Mouse (Mus musculus): ENCODE data around the gene Cacnb3. TPM values are rescaled to one million over a fixed set of nuclear protein-coding genes. Genes with fewer than 3 reads are reported as not detected.

Cacnb3 gene
- total RNA-seq, 2 experiments from 2014 or later, result 267 to 278 TPM

DNA sequence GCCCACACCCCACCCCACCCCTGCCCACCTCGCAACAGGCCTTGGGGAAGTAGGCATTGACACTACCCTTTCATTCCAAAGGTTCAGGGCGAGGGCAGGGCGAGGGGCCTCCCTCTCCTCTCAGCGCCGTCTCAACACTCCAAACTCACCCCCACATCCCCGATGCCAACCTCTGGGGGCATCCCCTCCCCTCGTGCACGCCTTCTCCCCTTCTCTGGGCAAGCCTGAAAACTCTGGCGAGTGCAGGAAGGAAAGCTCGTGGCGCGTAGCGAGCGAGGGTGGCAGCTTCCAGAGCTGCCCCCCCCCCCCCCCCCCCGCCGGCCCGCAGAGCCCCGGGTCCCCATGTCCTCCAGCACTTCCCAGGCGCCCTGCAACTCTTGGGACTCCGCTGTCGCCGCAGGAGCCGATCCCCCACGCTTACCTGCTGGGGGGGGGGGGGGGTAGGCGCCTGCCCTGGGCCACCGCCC lies 21.8 kb upstream of the Cacnb3 start:
- DNase-seq (ENCODE audit: low spot score in 2 of 2), result no peak

DNA sequence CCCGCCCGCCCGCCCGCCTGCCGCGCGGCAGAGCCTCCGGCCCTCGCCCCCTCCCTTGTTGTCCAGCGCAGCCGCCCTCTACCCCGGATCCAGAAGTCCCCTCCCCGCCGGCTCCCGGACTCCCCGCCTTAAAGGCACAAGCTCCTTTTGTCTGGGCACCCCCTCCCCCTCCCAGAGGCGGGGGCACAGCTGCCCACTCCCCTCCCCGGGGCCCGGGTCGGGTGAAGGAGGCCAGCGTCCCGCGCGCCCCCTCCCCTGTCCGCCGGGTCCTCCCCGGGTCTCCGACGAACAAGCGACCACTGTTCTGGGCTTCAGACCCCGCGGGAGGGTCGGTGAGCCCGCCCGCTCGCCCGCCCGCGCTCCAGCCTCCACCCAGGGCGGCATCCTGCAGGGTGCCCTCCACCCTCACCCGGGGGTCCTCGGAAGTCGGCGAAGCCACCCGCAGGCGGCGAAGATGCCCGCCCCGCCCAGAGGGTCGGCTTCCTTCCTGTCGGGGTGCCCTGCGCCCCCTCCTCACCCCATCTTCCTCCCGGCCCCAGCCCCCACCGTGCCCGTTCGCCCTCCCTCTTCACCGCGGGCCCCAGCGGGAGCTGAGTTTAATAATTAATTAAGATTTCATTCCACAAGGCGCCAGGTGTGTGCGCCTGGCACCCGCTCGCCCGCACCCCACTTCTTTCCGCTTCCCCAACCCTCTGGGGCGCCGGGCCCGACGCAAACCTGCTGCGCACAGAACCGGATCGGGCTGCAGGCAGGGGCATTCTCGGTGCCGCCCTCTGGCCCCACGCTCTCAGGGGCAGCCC lies 21.1 kb upstream of the Cacnb3 start, which contains the start of gene Adcy6:
TSS of gene Adcy6 (minus strand) at position 746 of the 800 bp plus-strand sequence.
- DNase-seq (ENCODE audit: low spot score in 2 of 2), result peak; percentile 64 to 77

DNA sequence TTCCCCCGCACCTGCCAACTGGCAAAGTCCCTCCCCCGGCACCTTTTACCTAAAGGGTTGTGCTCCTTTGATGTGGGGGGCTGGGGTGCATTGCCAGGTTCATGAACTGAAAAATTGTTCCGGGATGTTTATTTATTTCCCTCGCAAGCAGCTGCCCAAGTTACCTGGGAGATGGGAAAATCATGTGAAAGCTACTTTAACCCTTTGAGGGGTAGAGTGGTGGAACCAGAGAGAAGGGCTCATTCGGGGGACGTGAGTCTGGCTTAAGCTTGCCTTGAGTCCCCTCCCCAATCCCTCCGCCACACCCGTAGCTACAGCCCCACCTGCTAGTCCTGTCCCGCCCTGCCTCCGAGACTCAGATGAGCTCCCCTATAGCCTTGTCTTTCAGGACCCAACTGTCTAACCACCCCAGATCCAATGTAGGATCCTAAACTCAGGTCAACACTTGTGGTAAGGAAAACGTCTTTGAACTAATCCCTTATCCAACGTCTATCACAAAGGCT lies 20.5 kb upstream of the Cacnb3 start:
- DNase-seq (ENCODE audit: low spot score in 2 of 2), result no peak

DNA sequence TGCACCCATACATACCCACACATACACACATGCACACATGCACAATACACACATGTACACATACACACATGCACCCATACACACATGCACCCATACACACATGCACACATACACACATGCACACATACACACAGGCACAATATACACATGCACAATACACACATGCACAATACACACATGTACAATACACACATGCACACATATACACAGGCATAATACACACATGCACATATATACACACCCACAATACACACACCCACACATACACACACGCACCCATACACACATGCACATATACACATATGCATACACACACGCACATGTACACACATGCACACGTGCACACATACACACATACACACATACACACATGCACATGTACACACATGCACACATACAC lies 18.4 kb upstream of the Cacnb3 start:
- DNase-seq (ENCODE audit: low spot score in 2 of 2), result no peak

DNA sequence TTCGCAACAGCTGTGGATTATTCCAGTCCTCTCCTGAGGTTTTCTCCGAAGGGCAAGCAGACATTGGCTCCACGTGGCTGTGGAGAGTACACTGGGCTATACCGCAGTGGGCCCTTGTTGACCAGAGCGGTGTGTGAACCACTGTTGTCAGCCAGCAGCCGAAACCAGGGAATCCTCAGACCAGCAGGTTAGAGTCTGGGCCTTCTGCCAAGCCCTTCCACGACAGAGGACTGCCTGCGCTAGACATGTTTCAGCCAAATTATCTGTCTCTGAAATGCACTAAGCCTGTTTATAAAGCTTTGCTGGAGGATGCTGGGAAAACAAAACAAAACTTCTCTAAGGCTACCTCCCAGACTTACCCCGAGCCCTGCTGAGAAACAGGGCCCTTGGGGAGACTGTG lies 16.1 kb upstream of the Cacnb3 start:
- DNase-seq (ENCODE audit: low spot score in 2 of 2), result no peak

DNA sequence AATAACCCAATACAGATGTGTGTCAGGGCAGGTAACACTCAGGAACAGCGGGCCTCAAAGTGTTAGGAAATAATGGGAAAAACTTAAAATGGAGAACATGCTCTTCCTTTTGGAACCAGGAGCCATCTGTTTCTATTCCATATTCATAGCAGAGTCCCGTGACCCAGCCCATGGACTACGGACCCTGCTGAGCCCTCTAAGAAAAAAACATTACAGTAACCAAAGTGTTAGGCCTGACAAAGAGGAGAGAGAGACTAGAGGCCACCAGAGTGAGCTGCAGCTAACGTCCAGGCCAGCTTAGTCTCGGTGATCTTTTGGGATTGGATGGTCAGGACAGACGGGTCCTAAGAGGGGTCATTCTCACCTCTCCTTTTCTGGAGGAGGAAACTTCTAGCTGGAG lies 15.7 kb upstream of the Cacnb3 start:
- DNase-seq (ENCODE audit: low spot score in 2 of 2), result no peak

DNA sequence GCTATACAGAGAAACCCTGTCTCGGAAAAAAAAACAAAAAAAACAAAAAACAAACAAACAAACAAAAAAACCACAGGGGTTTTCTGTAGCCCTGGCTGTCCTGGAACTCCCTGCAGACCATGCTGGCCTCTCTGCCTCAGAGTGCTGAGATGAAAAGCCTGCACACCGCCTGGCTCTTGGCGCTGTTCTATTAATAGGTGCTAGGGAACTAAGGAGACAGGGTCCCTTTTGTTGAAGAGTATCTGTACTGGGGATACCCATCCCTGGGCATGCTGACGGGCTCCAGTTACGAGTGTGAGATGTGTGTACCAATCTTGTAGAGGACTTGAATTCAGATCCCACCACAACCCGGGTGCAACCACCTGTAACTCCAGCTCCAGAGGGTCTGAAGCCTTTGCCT lies 14.9 kb upstream of the Cacnb3 start:
- DNase-seq (ENCODE audit: low spot score in 2 of 2), result no peak

DNA sequence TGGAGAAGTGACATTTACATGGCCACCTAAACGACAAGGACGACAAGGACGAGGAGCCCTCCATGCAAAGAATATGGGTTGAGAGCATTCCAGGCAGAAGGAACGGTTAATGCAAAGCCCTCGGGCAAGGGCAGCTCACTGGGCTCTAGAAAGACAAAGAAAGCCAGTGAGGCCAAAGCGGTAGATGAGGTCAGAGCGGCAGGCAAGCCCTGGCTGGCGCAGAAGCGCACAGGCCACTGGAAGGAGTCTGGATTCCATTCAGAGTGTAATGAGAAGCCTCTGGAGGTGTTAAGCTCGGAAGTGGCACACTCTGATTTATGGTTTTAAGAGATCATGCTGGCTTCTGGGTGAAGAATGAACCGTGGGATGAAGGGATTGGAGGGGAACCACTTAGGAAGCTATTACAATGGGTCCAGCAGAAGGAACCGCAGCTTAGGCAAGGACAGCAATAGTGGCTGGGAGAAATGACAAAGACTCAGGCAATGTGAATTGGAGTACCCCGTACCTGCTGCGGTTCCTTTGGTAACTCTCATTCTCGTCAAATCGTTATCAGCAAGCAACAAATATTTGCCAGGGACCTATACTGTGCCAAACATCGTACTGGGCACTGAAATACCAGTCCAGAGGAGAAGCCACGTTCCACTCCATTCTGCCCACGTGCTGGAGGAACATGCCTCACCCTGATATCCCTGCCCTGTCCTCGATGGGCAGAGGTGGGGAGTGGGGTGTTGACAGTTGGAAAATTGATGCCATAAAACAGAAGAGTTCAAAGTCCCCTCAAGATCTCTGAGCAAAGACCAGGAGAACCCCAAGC lies 14.1 kb upstream of the Cacnb3 start:
- no peak for DNase-seq (ENCODE audit: low spot score in 2 of 2)

DNA sequence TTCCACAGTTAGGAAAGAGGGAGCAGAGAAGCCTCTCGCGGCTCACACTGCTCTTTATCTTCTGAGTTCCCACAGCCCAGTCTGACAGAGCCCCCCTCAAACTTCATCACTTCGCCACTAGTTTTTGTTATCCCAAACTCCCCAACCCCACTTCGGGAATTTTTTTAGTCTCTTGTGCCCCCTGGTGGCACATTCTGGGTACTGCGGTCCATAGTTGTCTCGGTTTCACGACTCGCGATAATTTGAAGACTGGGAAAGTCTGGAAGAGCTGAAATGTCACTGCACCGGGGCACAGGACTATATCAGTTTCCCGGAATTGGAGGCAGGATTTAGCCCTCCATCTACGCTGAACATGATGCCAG lies 13.5 kb upstream of the Cacnb3 start:
- DNase-seq (ENCODE audit: low spot score in 2 of 2), result peak; percentile 75 to 76

DNA sequence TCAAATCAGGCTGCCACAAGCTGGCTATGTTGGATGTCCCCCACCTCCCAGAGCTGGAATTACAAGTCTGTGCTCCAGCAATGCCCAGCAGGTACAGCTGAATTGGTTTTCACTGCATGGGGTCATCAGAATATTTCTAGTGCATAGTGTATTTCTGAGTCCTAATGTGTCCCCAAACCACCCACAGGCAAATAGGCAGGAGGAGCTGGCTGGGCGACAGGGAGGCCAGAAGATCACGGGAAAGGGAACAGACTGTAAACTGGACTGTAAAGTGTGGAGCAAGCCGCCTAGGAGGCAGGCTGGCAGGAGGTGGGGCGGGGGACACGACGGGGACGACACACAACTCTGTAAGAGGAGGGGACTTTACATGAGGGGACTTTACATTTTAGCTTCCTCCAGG lies 8.4 kb upstream of the Cacnb3 start:
- DNase-seq (ENCODE audit: low spot score in 2 of 2), result no peak

DNA sequence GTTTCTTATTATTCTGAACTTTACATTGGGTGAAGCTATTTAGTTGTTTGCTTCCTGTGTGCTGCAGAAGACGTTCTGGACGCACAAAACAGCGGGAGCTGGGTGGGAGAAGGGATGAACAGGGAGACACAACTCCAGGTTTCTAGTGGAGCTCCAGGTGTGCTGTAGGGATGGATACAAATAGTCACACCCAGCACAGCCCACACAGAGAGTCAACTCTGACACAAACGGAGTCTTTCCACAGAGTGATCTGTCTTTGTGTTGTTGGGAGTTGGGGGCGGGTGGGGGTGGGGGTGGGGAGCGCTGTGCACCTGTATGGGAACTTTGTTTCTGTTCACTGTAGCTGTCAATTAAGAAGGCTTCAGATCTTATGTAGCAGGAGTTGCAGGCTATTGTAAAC lies 7.9 kb upstream of the Cacnb3 start:
- no peak for DNase-seq (ENCODE audit: low spot score in 2 of 2)

DNA sequence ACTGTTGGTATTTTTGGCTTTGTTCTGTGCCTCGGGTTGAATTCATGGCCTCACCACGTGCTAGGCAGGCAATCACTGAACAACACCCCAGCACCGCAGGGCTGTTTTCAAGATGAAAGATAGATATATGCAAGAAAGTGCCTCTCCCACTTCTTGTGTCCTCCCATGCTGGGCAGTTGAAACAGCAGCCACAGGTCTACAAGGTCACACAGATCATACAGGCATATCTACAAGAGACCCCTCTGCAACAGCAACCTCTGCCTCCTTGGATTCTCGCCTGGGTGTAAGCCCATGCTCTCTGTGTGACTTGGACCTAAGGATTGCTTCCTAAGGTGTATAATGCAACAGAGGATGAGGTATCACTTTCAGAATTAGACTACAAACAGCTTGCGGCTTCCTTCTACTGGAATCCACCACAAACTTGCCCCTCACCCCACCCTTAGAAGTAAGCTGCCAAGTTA lies 7.2 kb upstream of the Cacnb3 start:
- DNase-seq (ENCODE audit: low spot score in 2 of 2), result no peak

DNA sequence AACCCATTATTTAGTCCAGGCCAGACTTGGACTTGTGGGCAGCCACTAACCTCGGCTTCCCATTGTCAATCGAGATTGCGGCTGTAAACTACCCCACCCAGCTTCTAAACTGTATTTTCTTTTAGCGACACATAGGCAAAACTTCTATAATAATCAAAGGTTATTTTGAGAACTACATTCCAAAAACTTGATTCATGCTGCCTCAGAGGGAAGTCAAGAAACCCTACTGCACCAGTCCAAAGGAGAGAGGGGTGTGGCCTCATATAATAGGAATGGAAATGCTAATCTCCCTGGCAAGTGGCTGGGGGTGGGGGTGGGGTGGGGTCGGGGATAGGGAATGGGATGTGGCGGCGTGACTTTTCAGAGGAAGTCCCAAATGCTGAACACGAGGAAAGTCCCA lies 4.6 kb upstream of the Cacnb3 start:
- DNase-seq (ENCODE audit: low spot score in 2 of 2), result no peak

DNA sequence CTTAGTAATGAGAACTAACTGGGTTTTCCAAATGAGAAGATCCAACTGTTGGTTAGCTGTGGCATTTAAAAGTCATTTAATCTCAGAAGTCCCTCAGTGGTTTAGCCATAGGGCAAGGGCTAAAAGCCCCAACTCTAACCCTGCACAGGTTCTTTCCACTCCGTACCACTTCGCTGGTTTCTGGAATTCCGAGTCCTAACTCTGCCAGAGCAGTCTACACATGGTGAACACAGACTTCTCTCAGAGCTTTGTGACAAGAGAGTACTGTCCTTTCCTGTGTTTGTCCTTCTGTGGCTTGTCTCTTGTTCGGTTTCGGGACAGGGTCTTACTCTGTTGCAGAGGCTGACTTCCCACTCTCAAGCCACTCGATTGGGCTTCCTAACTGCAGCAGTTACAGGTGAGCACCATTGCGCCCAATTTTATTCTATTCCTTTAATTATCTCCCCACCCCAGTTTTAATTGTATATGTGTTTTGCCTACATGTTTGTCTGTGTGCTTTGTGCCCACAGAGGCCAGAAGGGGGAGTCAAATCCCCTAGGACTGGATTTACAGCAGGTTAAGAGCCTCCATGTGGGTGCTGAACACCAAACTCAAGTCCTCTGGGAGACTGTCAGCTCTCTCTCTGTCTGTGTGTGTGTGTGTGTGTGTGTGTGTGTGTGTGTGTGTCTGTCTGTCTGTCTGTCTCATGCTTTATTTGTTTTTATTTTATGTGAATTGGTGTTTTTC lies 4.0 kb upstream of the Cacnb3 start:
- no peak for DNase-seq (ENCODE audit: low spot score in 2 of 2)

DNA sequence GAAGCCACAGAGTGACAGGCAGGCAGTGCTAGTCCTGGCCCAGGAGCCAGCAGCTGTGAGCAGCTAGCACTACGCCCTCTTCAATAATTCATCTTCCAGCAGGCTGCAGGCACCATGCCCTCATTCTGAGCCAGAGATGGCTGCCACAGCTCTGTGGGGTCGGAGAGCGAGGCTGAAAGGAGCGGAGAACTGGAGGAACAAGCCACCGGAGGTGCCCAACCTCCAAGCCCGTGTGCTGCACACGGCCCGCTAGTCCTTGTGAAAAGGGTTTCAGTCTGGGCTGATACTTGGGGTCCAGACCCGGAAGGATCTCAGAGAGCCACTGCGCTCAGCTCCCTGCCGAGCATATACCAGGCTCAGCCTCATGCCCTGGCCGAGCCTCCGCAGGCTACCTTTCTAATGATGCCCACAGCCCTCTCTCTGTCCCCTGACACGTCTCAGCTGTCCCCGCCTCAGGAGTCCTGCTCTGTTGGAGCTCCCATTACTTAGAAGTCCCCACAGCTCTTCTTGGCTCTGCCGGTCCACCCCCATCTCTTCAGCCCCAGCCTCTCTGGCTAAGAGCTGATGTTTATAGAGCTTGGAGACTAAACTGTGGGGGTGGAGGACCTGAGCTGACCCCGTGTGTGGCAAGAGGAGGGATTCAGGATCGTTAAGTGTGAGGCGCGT lies 1.9 kb upstream of the Cacnb3 start:
- DNase-seq (ENCODE audit: low spot score in 2 of 2), result no peak

DNA sequence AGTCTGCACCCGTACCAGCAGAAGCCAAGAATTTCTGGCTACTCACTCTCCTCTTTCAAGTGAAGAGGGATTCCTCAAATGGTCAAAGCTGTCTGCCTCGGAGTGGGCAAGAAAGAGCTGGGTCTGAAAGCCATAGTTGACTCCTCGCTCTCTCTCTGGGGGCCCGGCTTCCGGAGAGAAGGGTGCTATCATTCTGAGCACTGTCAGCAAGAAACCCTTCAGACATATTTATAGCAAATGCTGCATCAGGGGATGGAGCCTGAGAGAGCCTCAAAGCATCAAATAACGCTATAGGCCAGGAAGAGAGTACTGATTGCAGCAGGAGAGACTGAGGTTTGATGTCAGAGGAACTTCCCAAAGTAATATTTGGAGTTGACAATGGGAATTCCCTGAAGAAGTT lies 1.2 kb upstream of the Cacnb3 start:
- DNase-seq (ENCODE audit: low spot score in 2 of 2), result no peak

DNA sequence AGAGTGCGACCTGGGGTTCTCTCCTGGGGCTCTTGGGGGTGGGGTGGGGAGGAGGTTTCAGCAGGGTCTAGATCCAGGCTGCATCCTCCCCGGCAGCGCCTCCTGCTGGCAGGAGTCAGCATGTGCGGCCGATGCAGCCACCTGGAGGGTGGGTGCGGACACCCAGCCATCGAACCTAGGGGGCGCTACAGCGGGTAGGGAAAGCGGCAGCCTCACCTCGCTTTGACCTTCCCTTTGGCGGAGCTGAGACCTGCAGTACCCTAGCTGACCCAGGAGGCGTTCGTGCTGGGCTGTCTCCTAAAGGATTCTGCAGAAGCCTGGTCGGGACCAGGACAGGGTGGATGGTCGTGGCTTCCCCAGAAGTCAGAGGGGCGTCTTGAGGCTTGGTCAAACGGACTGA lies 853 bp downstream of the Cacnb3 start:
- DNase-seq (ENCODE audit: low spot score in 2 of 2), result peak in 1 of 2 experiments; percentile 61

DNA sequence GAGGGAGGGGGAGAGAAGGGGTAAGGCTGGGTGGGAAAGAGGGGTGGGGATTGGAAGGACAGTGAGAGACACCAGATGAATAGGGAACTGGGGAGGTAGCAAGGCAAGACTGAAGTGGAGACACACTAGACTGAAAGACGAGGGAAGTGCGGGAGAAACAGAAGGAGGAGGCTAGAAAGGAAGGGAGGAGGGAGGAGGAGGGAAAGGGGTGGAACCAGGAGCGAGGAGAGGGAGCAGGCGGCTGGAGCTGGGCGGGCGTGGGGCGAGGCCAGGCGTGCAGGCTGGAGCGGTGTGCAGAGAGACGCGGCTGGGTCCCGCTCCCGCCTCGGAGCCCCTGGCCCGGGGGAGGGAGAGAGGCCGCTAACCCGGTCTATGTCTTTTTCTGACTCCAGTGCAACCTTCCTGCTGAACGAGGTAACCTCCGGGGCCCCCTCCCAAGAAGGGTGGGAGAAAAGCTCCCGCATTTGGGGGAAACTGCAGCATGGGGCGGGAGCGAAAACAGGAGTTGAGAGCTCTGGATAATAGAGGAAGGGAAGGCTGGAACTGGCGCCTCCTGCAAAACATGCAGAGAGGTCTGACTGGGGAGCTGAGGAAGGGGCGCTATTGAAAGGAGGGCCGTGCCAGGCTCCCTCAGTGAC lies 1.6 kb downstream of the Cacnb3 start:
- peak; percentile 57 to 77 for DNase-seq (ENCODE audit: low spot score in 2 of 2)

DNA sequence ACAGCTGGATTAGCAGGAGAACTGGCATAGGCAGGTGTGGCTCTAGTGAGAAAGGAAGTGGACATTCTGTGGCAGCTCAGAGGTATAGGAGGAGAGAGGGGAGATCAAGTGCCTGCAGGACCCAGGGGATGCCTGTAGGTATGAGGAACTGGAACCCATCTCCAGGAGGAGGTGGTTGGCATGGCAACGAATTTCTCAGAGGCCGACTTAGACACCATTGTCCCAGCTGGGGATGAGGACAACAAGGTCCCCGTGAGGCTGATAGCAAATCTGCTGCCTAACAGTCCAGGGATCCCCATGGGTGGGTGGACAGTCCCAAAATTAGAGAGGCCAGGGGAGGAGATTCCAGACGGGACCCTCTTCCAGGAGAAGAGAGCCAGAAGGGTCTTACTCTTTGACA lies 2.3 kb downstream of the Cacnb3 start:
- DNase-seq (ENCODE audit: low spot score in 2 of 2), result no peak

DNA sequence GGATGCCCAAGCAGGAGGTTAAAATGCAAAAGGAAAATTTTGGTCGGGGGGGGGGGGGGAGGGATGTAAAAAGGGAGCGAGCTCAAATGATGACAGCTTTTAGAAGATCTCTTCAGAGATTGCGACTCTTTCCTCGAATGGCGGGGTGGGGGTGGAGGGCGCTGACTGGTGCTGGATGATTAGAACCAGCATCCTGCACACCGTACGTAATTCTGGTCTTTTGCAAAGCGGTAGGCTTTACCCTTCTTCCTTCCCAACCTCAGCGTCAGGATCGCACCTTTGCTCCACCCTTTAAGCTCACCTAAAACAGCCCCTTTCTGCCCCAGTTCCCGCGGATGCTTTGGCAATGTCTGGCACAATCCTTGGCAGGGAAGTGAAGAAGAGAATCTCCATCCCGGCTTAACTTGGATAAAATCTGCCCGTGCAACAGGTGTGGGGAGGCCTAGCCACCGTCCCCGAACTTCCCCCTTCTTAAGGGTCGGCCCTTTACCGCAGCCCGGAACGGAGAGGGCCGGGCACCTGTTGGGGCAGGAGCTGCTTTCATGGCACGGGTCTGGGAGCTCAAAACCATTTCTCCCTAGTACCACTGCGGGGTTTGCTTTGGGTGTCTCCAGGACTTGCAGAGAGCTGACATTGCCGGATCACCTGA lies 3.3 kb downstream of the Cacnb3 start:
- no peak for DNase-seq (ENCODE audit: low spot score in 2 of 2)

Data from left cerebral cortex, adult 18-20 months (tissue).